ENCODE assay signal across 8 mouse cellular contexts in the genomic region with DNA sequence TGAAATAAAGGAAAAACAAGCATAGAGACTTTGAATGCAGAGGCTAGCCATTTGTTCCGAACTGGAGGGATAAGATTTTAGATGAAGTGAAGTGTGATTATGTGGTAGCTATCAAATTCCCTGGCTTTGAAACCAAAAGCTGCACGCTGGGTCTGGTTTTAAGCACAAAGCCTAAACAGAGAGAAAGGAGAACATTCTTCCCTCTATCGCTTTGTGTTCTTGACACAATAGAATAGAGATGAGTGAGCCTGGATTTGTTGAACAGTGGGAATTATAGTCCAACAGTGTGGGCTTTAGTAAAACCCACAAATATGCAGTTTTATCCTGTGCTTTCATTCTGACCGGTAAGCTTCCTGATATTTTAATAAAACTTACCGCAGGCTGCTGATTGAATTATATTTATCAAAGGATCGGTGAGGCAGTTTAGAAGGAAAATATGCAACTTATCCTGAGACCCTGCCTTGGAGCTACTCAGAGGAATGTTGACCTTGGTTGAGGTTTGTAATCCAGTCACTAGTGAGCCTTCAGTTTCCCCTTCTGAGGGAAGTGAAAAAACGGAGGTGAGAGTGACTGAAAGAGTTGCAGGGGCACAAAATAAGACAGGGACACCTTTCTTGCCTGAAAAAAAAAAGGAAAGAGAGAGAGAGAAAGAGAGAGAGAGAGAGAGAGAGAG.
DNase-seq lines count a peak whose midpoint lies in the region; ATAC-seq and TF ChIP-seq lines count a peak whose summit lies in the region.
"Had no signal": no experiment of that assay in that cellular context is flagged by ENCODE, and none has a peak within 500 bp of the region (broad histone marks: within the 10 kb centered on the region; RNA-seq: fewer than 3 reads in every experiment).

No protein-coding gene starts in this region.

- peak overlapping the region; percentile 54 for H3K4me2 ChIP-seq in lung, postnatal 0 days (replicated peaks; ENCODE audit: low read depth, low read length)
- H3K4me2 ChIP-seq in forebrain, embryonic 15.5 days (replicated peaks): peak overlapping the region; percentile 52
- H3K4me2 ChIP-seq in liver, postnatal 0 days (ENCODE audit: low read depth, low read length): peak overlapping the region; percentile 64

- no peak overlapping the region for H3K27ac ChIP-seq in lung, postnatal 0 days (ENCODE audit: low read length)
- peak overlapping the region; percentile 9; the same call in 1 of the 2 replicates for H3K27ac ChIP-seq in forebrain, embryonic 15.5 days (replicated peaks)
- H3K27ac ChIP-seq in liver, postnatal 0 days (ENCODE audit: low read depth): no peak overlapping the region

- H3K9me3 ChIP-seq in lung, postnatal 0 days (ENCODE audit: low read length): no peaks in the 10 kb centered on the region
- H3K9me3 ChIP-seq in forebrain, embryonic 15.5 days: no peaks in the 10 kb centered on the region
- no peaks in the 10 kb centered on the region for H3K9me3 ChIP-seq in liver, postnatal 0 days (ENCODE audit: low read length)

- no peaks in the 10 kb centered on the region for H3K4me1 ChIP-seq in lung, postnatal 0 days (ENCODE audit: insufficient read depth, low read depth, low read length)
- peaks cover 24% of the 10 kb centered on the region for H3K4me1 ChIP-seq in forebrain, embryonic 15.5 days
- no peaks in the 10 kb centered on the region for H3K4me1 ChIP-seq in liver, postnatal 0 days (ENCODE audit: insufficient read depth)

- H3K9ac ChIP-seq in lung, postnatal 0 days (replicated peaks; ENCODE audit: low read depth): no peak overlapping the region
- H3K9ac ChIP-seq in forebrain, embryonic 15.5 days (replicated peaks): peak overlapping the region; percentile 38; the same call in 1 of the 2 replicates
- no peak overlapping the region for H3K9ac ChIP-seq in liver, postnatal 0 days (replicated peaks)

- intact Hi-C loops in gastrocnemius, postnatal 36 days (cut with DNase I): no loop called here

- WGBS in lung, postnatal 0 days: 25% methylated on average over 7 of the region's 7 CpGs
- WGBS in forebrain, embryonic 15.5 days: 9% methylated on average over 7 of the region's 7 CpGs
- 47% methylated on average over 7 of the region's 7 CpGs for WGBS in liver, postnatal 0 days (ENCODE audit: insufficient replicate concordance)

- DNase-seq in lung, postnatal 0 days (ENCODE audit: low spot score): peak; percentile 5
- no peak for DNase-seq in lung, postnatal 14 days
- DNase-seq in liver, postnatal 0 days: no peak
- no peak for DNase-seq in right cerebral cortex, postnatal 4 days
- DNase-seq in gastrocnemius, postnatal 36 days: no peak
- DNase-seq in gastrocnemius, postnatal 4 days (ENCODE audit: low spot score in 2 of 2): no peak
- DNase-seq: cerebellum, postnatal 36 days had no signal

- no peaks in the 10 kb centered on the region for H3K36me3 ChIP-seq in lung, postnatal 0 days (ENCODE audit: insufficient read depth, low read length)
- H3K36me3 ChIP-seq in forebrain, embryonic 15.5 days: no peaks in the 10 kb centered on the region
- H3K36me3 ChIP-seq in liver, postnatal 0 days (replicated peaks; ENCODE audit: insufficient read depth, low read length): no peaks in the 10 kb centered on the region

- ATAC-seq in lung, postnatal 0 days: no peak
- ATAC-seq in forebrain, embryonic 15.5 days (replicated peaks): peak; percentile 24; the same call in 1 of the 2 replicates
- no peak for ATAC-seq in liver, postnatal 0 days

- no peak for TF ChIP-seq EP300 in lung, postnatal 0 days (IDR thresholded peaks at IDR 0.05)
- no peak for TF ChIP-seq EP300 in liver, postnatal 0 days (IDR thresholded peaks at IDR 0.05; ENCODE audit: low read depth)

- H3K27me3 ChIP-seq in lung, postnatal 0 days (replicated peaks; ENCODE audit: insufficient read depth, low read length): no peaks in the 10 kb centered on the region
- H3K27me3 ChIP-seq in forebrain, embryonic 15.5 days: peaks cover 10% of the 10 kb centered on the region
- H3K27me3 ChIP-seq in liver, postnatal 0 days (ENCODE audit: insufficient read depth, low read length): no peaks in the 10 kb centered on the region

- peak overlapping the region; percentile 26; the same call in 1 of the 2 replicates for H3K4me3 ChIP-seq in lung, postnatal 0 days (ENCODE audit: low read depth, low read length)
- H3K4me3 ChIP-seq in forebrain, embryonic 15.5 days: peak overlapping the region; percentile 35
- H3K4me3 ChIP-seq in liver, postnatal 0 days (ENCODE audit: low read depth, low read length): 0 out of 2 replicates have a peak overlapping the region, but pooled peaks have one; percentile 4

- TF ChIP-seq CTCF in lung, postnatal 0 days (IDR thresholded peaks at IDR 0.05): no peak
- TF ChIP-seq CTCF in liver, postnatal 0 days (IDR thresholded peaks at IDR 0.05; ENCODE audit: low read depth): no peak
